Mouse (Mus musculus) bone marrow macrophage, adult 2 months (primary cell): ENCODE measurements around the gene Intu. TPM values are rescaled to one million over a fixed set of nuclear protein-coding genes. Genes with fewer than 3 reads are reported as not detected.
A peak's percentile ranks its signal among the peaks of the same experiment; 100 is the strongest.

Experiments used
- H3K27ac ChIP-seq: 2 replicates; pipeline ENCODE4 v1.5.1; 2012; ENCODE audit warnings: low read depth, low read length; ENCODE audit not compliant: insufficient read depth
- H3K4me1 ChIP-seq: 2 replicates; pipeline ENCODE4 v1.6.1; 2012; ENCODE audit warnings: low read length; ENCODE audit not compliant: control insufficient read depth, insufficient read depth
- H3K4me3 ChIP-seq: 2 replicates; pipeline ENCODE4 v1.5.1; 2012; ENCODE audit warnings: mild to moderate bottlenecking, low read length, moderate library complexity; ENCODE audit not compliant: insufficient read depth
- CTCF ChIP-seq: IDR thresholded peaks from 2 replicates; pipeline ENCODE4 v1.5.1; 2012; ENCODE audit warnings: low read depth, mild to moderate bottlenecking, low read length, moderate library complexity
- POLR2A ChIP-seq: IDR thresholded peaks from 2 replicates; pipeline ENCODE4 v1.6.1; 2012; ENCODE audit warnings: mild to moderate bottlenecking, low read depth, low read length, borderline replicate concordance
- polyA plus RNA-seq: library from polyadenylated mRNA; stranded (reverse); fragments of >200 nt; gene quantifications from 2 replicates; pipeline ENCODE4 v1.2.4, GENCODE M21; 2012; ENCODE audit not compliant: missing spikeins, insufficient read depth, insufficient read length

Intu gene
- polyA plus RNA-seq, 1 experiment, result 2.7 TPM

GRCm38 (mm10) chr3:40694438-40694837 lies 163.4 kb downstream of the Intu start:
- Histone ChIP-seq H3K27ac (peak overlapping the region; percentile 37), H3K4me3 (no peak overlapping the region), H3K4me1 (peaks cover 22% of the 10 kb centered on the region)
- TF ChIP-seq POLR2A (no peak), CTCF (no peak)

- TF ChIP-seq POLR2A (no peak), CTCF (no peak)
- Histone ChIP-seq H3K4me1 (peaks cover 23% of the 10 kb centered on the region), H3K27ac (no peak overlapping the region; the same call in 1 of the 2 replicates), H3K4me3 (no peak overlapping the region)
Measured at GRCm38 (mm10) chr3:40695162-40695561, 164.1 kb downstream of the Intu start.

DNA sequence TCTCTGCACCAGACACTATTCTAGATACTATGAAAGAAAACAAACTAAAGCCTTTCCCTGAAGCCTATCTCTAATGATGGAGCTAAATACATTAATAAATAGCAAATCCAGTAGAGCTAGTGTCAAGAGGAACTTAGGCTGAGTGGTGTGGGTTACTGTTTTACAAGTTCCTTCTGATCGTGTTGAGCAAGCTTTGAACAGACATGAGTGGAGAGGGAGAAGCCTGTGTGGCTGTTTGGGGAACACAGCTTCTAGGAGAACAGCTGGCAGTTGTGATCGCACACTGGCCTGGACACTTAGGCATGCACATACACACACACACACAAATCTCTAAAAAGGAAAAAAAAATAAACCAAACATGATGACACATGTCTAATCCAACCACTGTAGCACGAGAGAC lies 167.7 kb downstream of the Intu start:
- peak overlapping the region; percentile 28; the same call in 1 of the 2 replicates for H3K27ac ChIP-seq
- H3K4me3 ChIP-seq, result no peak overlapping the region
- no peak for TF ChIP-seq CTCF
- no peak for TF ChIP-seq POLR2A
- H3K4me1 ChIP-seq, result peaks cover 20% of the 10 kb centered on the region

DNA sequence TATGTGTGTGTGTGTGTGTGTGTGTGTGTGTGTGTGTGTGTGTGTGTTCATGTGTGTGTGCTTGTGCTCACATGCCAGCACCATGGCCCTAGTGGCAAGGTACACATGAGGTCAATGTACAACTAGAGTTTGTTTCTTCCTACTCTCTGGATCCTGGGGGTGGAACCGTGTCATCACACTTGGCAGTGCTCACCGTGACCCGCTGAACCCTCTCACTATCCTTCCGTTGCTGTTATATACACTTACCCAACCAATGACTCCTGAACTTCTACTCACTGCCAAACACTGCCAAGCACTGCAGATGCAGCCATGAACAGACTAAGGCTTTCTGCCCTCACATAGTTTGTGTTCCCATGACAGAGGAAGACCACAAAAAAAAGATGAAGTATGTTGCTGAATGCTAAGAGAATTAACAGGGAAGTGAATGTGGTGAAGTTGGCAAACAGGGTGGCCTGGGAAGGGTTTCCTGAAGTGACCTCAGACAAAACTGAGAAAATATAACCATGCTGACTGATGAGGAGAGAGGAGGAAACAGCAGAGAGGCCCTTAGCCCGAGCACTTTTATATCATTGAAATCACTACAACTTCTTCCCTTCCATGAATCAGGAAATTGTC lies 173.8 kb downstream of the Intu start:
- Histone ChIP-seq H3K4me3 (no peak overlapping the region; the same call in 1 of the 2 replicates), H3K4me1 (peaks cover 14% of the 10 kb centered on the region), H3K27ac (peak overlapping the region; percentile 85)
- TF ChIP-seq CTCF, result no peak
- TF ChIP-seq POLR2A, result no peak

GRCm38 (mm10) chr3:40708655-40709054 lies 177.6 kb downstream of the Intu start, which contains the start of gene Slc25a31:
Gene Slc25a31, plus strand, starts transcription at chr3:40708855.
- no peak within 1 kb of the TSS for H3K4me3 ChIP-seq
- TF ChIP-seq CTCF (no peak), POLR2A (no peak)
- H3K4me1 ChIP-seq, result peaks cover 14% of the 10 kb centered on the region
- H3K27ac ChIP-seq, result no peak within 1 kb of the TSS

DNA sequence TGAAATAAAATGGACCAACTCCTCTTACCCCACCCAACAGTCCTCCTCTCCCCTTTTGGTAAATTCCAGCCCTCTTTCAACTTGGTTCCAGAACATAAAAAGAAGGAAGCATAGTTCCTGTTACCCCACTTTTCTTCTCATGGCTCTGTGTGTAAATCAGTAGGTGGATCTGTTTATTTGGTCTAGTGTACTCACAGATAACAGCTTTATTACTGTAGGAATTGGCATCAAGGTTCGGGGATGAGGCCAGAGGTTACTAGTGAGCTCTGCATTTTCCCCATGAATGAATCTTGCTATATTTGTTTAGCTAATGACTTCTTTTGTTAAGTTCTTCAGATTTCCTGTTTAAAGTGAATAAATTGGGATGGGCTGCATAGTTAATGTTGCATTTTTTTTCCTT lies 185.0 kb downstream of the Intu start:
- TF ChIP-seq CTCF, result no peak
- TF ChIP-seq POLR2A, result no peak
- Histone ChIP-seq H3K27ac (no peak overlapping the region), H3K4me3 (no peak overlapping the region), H3K4me1 (no peaks in the 10 kb centered on the region)

DNA sequence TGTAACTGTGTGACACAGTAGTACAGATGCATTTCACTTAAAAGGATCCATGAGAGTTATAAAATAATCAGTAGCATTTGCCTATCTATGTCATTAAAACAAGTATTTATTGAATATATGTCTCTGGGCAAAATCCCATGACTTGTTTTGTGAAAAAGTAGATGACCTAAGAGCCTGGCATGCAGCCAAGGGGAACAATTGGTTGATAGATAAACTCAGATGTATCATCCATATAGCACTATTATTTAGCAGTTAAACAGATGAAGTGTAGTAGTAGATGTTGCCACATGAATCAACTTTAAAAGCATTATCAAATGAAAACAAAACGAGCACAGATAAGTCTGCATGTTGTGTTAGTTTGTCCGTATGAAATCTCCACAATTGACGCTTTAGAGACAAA lies 187.9 kb downstream of the Intu start:
- TF ChIP-seq POLR2A (no peak), CTCF (no peak)
- Histone ChIP-seq H3K4me3 (no peak overlapping the region), H3K27ac (no peak overlapping the region), H3K4me1 (no peaks in the 10 kb centered on the region)

GRCm38 (mm10) chr3:40738381-40738912 lies 207.4 kb downstream of the Intu start:
- no peak for TF ChIP-seq CTCF
- TF ChIP-seq POLR2A, result no peak
- Histone ChIP-seq H3K4me3 (no peak overlapping the region), H3K4me1 (no peaks in the 10 kb centered on the region), H3K27ac (no peak overlapping the region)

DNA sequence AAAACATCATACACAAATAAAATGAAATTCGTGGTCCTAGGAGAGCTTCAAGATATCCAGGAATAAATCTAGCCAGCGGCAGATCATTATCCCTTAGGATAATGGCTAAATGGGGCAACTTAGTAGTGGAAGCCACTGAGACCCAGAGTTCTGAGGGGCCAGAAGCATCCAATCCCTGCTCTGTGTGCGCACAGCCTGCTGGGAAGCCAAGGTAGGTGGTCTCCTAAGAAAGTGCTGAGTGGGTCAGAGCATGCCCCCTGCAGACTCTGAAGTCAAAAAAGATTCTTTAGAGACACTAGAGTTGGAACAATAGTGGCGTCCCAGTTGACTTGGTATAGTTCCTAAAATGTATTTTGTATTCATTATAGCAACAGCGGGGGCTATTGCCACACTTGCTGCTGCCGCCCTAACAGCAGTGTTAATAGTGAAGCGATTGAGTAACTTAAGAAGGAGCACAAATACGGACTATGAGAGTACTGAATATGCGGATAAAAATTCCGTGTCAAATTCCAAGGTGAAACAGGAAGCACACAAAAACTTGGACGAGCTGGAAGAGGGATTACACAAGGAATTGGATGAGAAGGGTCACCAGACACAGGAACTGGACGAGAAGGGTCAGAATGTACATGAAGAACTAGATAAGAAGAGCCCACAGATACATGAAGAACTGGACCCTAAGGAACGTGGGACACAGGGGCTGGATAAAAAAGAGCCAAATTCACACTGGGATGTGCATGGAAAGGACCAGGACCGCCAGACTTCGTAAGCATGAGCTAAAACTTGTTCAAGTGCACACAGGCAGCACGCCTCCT lies 213.1 kb downstream of the Intu start, which contains the start of gene Hspa4l:
Gene Hspa4l, plus strand, starts transcription at position 472 of the 812 bp plus-strand sequence.
- peak within 1 kb of the TSS; percentile 97 for H3K4me3 ChIP-seq
- H3K4me1 ChIP-seq, result no peaks in the 10 kb centered on the region
- H3K27ac ChIP-seq, result peak within 1 kb of the TSS; percentile 56
- TF ChIP-seq POLR2A, result no peak
- no peak for TF ChIP-seq CTCF

DNA sequence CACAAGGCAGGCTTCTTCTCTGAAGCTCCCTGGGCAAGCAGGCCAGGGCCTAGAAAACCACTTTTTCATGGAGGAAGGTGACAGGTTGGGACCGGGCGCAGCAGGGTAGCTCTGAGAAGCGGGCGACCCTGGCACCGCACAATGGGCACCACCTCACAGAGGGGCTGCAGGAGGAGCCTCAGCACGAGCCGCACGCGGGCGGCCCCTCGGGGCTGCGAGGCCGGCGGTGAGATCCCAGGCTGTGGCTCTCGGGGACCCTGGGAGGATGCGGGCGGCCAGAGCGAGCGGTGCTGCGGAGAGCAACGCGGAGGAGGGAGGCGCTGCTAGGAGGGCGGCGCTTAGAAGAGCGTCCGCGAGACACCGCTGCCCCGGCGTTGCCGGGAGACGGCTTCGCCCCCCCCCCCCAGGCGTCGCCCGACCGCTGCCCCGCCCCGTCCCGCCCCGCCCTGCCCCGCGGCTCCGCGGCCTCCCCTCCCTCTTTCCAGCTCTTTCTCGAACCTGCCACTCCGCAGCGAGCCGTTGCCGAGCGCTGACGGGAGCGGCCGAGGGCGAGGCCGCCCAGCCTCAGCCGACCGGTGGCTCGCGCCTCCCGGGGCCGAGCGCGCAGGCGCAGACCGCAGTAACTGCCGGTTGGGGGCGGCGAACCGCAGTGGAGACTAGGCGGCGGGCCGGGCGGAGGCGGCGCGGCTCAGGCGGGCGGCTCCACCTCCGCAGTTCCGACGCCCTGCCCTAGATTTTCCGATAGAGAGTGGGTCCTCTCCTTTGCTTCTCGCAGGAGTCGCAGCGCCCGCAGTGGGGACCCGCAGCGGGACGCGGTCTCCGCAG lies 214.0 kb downstream of the Intu start:
- peak overlapping the region; percentile 56 for H3K27ac ChIP-seq
- TF ChIP-seq CTCF (no peak), POLR2A (no peak)
- H3K4me3 ChIP-seq, result peak overlapping the region; percentile 97
- no peaks in the 10 kb centered on the region for H3K4me1 ChIP-seq
